Mouse (Mus musculus) hindbrain, embryonic 12.5 days (tissue): Measurements from ENCODE around the gene Adgrb2. TPM values are rescaled to one million over a fixed set of nuclear protein-coding genes. Genes with fewer than 3 reads are reported as not detected.
A peak's percentile ranks its signal among the peaks of the same experiment; 100 is the strongest.

Source experiments
- ATAC-seq: fragments of 200-750 bp; cut with Nextera tagmentation; 2 replicates; pipeline ENCODE4 v1.8.0; 2017; ENCODE audit warnings: moderate TSS enrichment; ENCODE audit not compliant: low FRiP score
- H3K27ac ChIP-seq: fragments of 300-500 bp; sonication (generic); 2 replicates; pipeline ENCODE4 v1.5.1; 2016; ENCODE audit warnings: mild to moderate bottlenecking
- H3K27me3 ChIP-seq: fragments of 300-500 bp; sonication (generic); 2 replicates; pipeline ENCODE4 v1.6.1; 2016; ENCODE audit warnings: mild to moderate bottlenecking
- H3K36me3 ChIP-seq: fragments of 300-500 bp; sonication (generic); 2 replicates; pipeline ENCODE4 v1.6.1; 2016; ENCODE audit warnings: mild to moderate bottlenecking
- H3K4me1 ChIP-seq: fragments of 300-500 bp; sonication (generic); 2 replicates; pipeline ENCODE4 v1.6.1; 2016
- H3K4me2 ChIP-seq: fragments of 300-500 bp; sonication (generic); replicated peaks from 2 replicates; pipeline ENCODE4 v1.6.1; 2016; ENCODE audit warnings: mild to moderate bottlenecking
- H3K4me3 ChIP-seq: fragments of 300-500 bp; sonication (generic); 2 replicates; pipeline ENCODE4 v1.5.1; 2016; ENCODE audit warnings: mild to moderate bottlenecking
- H3K9ac ChIP-seq: fragments of 300-500 bp; sonication (generic); 2 replicates; pipeline ENCODE4 v1.6.1; 2016; ENCODE audit warnings: mild to moderate bottlenecking, moderate library complexity
- H3K9me3 ChIP-seq: fragments of 300-500 bp; sonication (generic); replicated peaks from 2 replicates; pipeline ENCODE4 v1.6.1; 2016; ENCODE audit warnings: mild to moderate bottlenecking
- WGBS: fragments of 180-500 bp; shearing (Covaris S2); methylation state at CpG from one replicate; pipeline ENCODE4 v1.1.7; 2016; 5-methylcytosine and 5-hydroxymethylcytosine counted together
- polyA plus RNA-seq: library from polyadenylated mRNA; unstranded; fragments of >200 nt; fragmentation: Nextera tagmentation; extraction: Ambion mirVana; gene quantifications from 2 replicates; pipeline ENCODE4 v1.2.1, GENCODE M21; 2016

The Adgrb2 gene
- polyA plus RNA-seq, 1 experiment from 2014 or later, result 12.6 TPM

GRCm38 (mm10) chr4:130013111-130013510, 28.4 kb downstream of the Adgrb2 start:
- H3K36me3 ChIP-seq, result peaks cover 48% of the 10 kb centered on the region
- H3K4me3 ChIP-seq, result no peak overlapping the region
- H3K9ac ChIP-seq, result 0 out of 2 replicates have a peak overlapping the region, but pooled peaks have one; percentile 8
- no peak for ATAC-seq
- peaks cover 19% of the 10 kb centered on the region for H3K4me1 ChIP-seq
- H3K27ac ChIP-seq, result no peak overlapping the region
- 67% methylated on average over 10 of the region's 10 CpGs for WGBS
- H3K4me2 ChIP-seq, result no peak overlapping the region
- H3K27me3 ChIP-seq, result peaks cover 18% of the 10 kb centered on the region
- H3K9me3 ChIP-seq, result no peaks in the 10 kb centered on the region

- H3K4me3 ChIP-seq, result no peak overlapping the region
- peaks cover 19% of the 10 kb centered on the region for H3K4me1 ChIP-seq
- no peak overlapping the region for H3K9ac ChIP-seq
- ATAC-seq, result no peak
- H3K36me3 ChIP-seq, result peaks cover 37% of the 10 kb centered on the region
- H3K9me3 ChIP-seq, result no peaks in the 10 kb centered on the region
- H3K27me3 ChIP-seq, result peaks cover 16% of the 10 kb centered on the region
- H3K4me2 ChIP-seq, result no peak overlapping the region
- WGBS, result 59% methylated on average over 4 of the region's 4 CpGs
- no peak overlapping the region for H3K27ac ChIP-seq
These were observed 31.3 kb downstream of the Adgrb2 start for GRCm38 (mm10) chr4:130016010-130016409.

- Histone ChIP-seq H3K4me3 (no peak overlapping the region), H3K4me2 (no peak overlapping the region), H3K4me1 (peaks cover 26% of the 10 kb centered on the region), H3K9me3 (no peaks in the 10 kb centered on the region), H3K27me3 (peaks cover 16% of the 10 kb centered on the region), H3K9ac (no peak overlapping the region), H3K36me3 (peaks cover 26% of the 10 kb centered on the region), H3K27ac (no peak overlapping the region)
- WGBS, result 69% methylated on average over 18 of the region's 18 CpGs
- no peak for ATAC-seq
These were observed 32.5 kb downstream of the Adgrb2 start for GRCm38 (mm10) chr4:130017036-130017674.

- peaks cover 4% of the 10 kb centered on the region for H3K27me3 ChIP-seq
- ATAC-seq, result no peak
- peaks cover 17% of the 10 kb centered on the region for H3K4me1 ChIP-seq
- H3K9ac ChIP-seq, result no peak overlapping the region
- H3K4me3 ChIP-seq, result no peak overlapping the region
- WGBS, result 81% methylated on average over 8 of the region's 8 CpGs
- no peak overlapping the region for H3K27ac ChIP-seq
- H3K9me3 ChIP-seq, result no peaks in the 10 kb centered on the region
- peaks cover 8% of the 10 kb centered on the region; the same call in 1 of the 2 replicates for H3K36me3 ChIP-seq
- H3K4me2 ChIP-seq, result no peak overlapping the region
These were observed 38.3 kb downstream of the Adgrb2 start for GRCm38 (mm10) chr4:130022952-130023351.

GRCm38 (mm10) chr4:130023511-130024231, 39.0 kb downstream of the Adgrb2 start:
- 0 out of 2 replicates have a peak, but pooled peaks cover 7% of the 10 kb centered on the region for H3K36me3 ChIP-seq
- H3K4me3 ChIP-seq, result no peak overlapping the region
- 73% methylated on average over 10 of the region's 10 CpGs for WGBS
- no peak overlapping the region for H3K4me2 ChIP-seq
- ATAC-seq, result no peak
- peaks cover 20% of the 10 kb centered on the region for H3K4me1 ChIP-seq
- H3K9ac ChIP-seq, result no peak overlapping the region
- H3K27me3 ChIP-seq, result peaks cover 4% of the 10 kb centered on the region
- no peaks in the 10 kb centered on the region for H3K9me3 ChIP-seq
- H3K27ac ChIP-seq, result no peak overlapping the region

GRCm38 (mm10) chr4:130025544-130025943, 40.9 kb downstream of the Adgrb2 start:
- H3K4me1 ChIP-seq, result peaks cover 20% of the 10 kb centered on the region
- H3K36me3 ChIP-seq, result no peaks in the 10 kb centered on the region
- no peak overlapping the region for H3K27ac ChIP-seq
- H3K9me3 ChIP-seq, result no peaks in the 10 kb centered on the region
- WGBS, result 49% methylated on average over 8 of the region's 8 CpGs
- ATAC-seq, result no peak
- no peak overlapping the region for H3K4me2 ChIP-seq
- peaks cover under 1% of the 10 kb centered on the region for H3K27me3 ChIP-seq
- H3K4me3 ChIP-seq, result no peak overlapping the region
- H3K9ac ChIP-seq, result no peak overlapping the region

- Histone ChIP-seq H3K27ac (no peak overlapping the region), H3K4me2 (no peak overlapping the region), H3K4me1 (peaks cover 38% of the 10 kb centered on the region), H3K9ac (no peak overlapping the region), H3K4me3 (no peak overlapping the region), H3K36me3 (no peaks in the 10 kb centered on the region), H3K27me3 (peaks cover 12% of the 10 kb centered on the region), H3K9me3 (no peaks in the 10 kb centered on the region; the same call in 1 of the 2 replicates)
- ATAC-seq, result no peak
- 89% methylated on average over 2 of the region's 2 CpGs for whole genome bisulfite sequencing
These were observed 46.5 kb downstream of the Adgrb2 start for GRCm38 (mm10) chr4:130031146-130031545.

GRCm38 (mm10) chr4:130033496-130033895, 48.8 kb downstream of the Adgrb2 start:
- 35% methylated on average over 7 of the region's 7 CpGs for WGBS
- H3K9ac ChIP-seq, result no peak overlapping the region
- H3K27ac ChIP-seq, result peak overlapping the region; percentile 68
- no peaks in the 10 kb centered on the region; the same call in 1 of the 2 replicates for H3K9me3 ChIP-seq
- H3K27me3 ChIP-seq, result peaks cover 12% of the 10 kb centered on the region
- H3K4me2 ChIP-seq, result no peak overlapping the region
- no peaks in the 10 kb centered on the region for H3K36me3 ChIP-seq
- peaks cover 38% of the 10 kb centered on the region for H3K4me1 ChIP-seq
- no peak overlapping the region for H3K4me3 ChIP-seq
- peak; percentile 64 for ATAC-seq

GRCm38 (mm10) chr4:130036112-130036511, 51.4 kb downstream of the Adgrb2 start:
- Histone ChIP-seq H3K4me2 (0 out of 2 replicates have a peak overlapping the region, but pooled peaks have one; percentile 25), H3K27me3 (peaks cover 12% of the 10 kb centered on the region), H3K4me1 (peaks cover 38% of the 10 kb centered on the region), H3K27ac (0 out of 2 replicates have a peak overlapping the region, but pooled peaks have one; percentile 17), H3K9me3 (no peaks in the 10 kb centered on the region; the same call in 1 of the 2 replicates), H3K4me3 (no peak overlapping the region), H3K36me3 (no peaks in the 10 kb centered on the region), H3K9ac (no peak overlapping the region)
- ATAC-seq, result peak; percentile 49
- 3% methylated on average over 8 of the region's 8 CpGs for WGBS

- ATAC-seq, result peak; percentile 23; the same call in 1 of the 2 replicates
- Histone ChIP-seq H3K9ac (no peak overlapping the region), H3K4me1 (peaks cover 38% of the 10 kb centered on the region), H3K4me2 (peak overlapping the region; percentile 25; the same call in 1 of the 2 replicates), H3K4me3 (no peak overlapping the region), H3K27me3 (peaks cover 12% of the 10 kb centered on the region), H3K36me3 (no peaks in the 10 kb centered on the region), H3K27ac (0 out of 2 replicates have a peak overlapping the region, but pooled peaks have one; percentile 17), H3K9me3 (no peaks in the 10 kb centered on the region)
- 18% methylated on average over 23 of the region's 23 CpGs for WGBS
These were observed 52.1 kb downstream of the Adgrb2 start for GRCm38 (mm10) chr4:130036573-130037401.

- WGBS, result 49% methylated on average over 5 of the region's 5 CpGs
- no peak overlapping the region for H3K4me3 ChIP-seq
- no peak overlapping the region for H3K27ac ChIP-seq
- no peak overlapping the region for H3K9ac ChIP-seq
- ATAC-seq, result no peak
- H3K27me3 ChIP-seq, result peaks cover 10% of the 10 kb centered on the region
- no peak overlapping the region for H3K4me2 ChIP-seq
- no peaks in the 10 kb centered on the region for H3K9me3 ChIP-seq
- H3K4me1 ChIP-seq, result peaks cover 31% of the 10 kb centered on the region
- H3K36me3 ChIP-seq, result no peaks in the 10 kb centered on the region
These were observed 54.7 kb downstream of the Adgrb2 start for GRCm38 (mm10) chr4:130039351-130039750.

GRCm38 (mm10) chr4:130041076-130041475, 56.4 kb downstream of the Adgrb2 start:
- WGBS, result 86% methylated on average over 11 of the region's 11 CpGs
- no peak overlapping the region for H3K4me3 ChIP-seq
- no peaks in the 10 kb centered on the region for H3K9me3 ChIP-seq
- ATAC-seq, result no peak
- H3K27ac ChIP-seq, result no peak overlapping the region
- H3K4me1 ChIP-seq, result peaks cover 25% of the 10 kb centered on the region
- H3K9ac ChIP-seq, result no peak overlapping the region
- H3K4me2 ChIP-seq, result no peak overlapping the region
- H3K36me3 ChIP-seq, result no peaks in the 10 kb centered on the region
- peaks cover 3% of the 10 kb centered on the region; the same call in 1 of the 2 replicates for H3K27me3 ChIP-seq
